Mouse (Mus musculus): ENCODE measurements around the gene Chrdl2. TPM values are rescaled to one million over a fixed set of nuclear protein-coding genes. Genes with fewer than 3 reads are reported as not detected.

Chrdl2 gene
- polyA plus RNA-seq, 1 experiment from 2014 or later = not detected

DNA sequence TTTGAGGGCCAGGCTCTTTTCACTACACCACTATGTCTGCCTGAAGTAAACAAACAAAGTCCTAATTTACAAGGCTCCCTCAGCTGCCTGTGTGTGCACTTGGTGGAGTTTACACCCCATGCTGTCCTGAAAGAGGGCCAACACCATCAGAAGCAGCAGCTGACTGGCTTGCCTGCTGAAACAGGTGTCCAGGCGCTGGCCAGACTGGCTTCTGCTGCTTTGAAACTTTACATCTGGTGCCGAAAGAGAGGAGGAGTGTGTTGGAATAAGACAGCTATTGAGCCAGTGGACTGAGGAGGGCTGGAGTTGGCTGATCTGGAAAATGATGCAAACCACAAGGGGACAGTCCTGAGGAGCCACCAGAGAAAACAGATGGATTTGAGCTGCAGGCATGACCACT is 68.0 kb downstream of the Chrdl2 start:
- Histone ChIP-seq H3K27me3 (ENCODE audit: insufficient read depth, low read length) (no peaks in the 10 kb centered on the region), H3K4me3 (ENCODE audit: low read depth, low read length) (no peak overlapping the region), H3K9ac (replicated peaks) (no peak overlapping the region; the same call in 1 of the 2 replicates), H3K36me3 (replicated peaks; ENCODE audit: insufficient read depth, low read length) (no peaks in the 10 kb centered on the region), H3K27ac (ENCODE audit: low read depth) (no peak overlapping the region), H3K4me1 (ENCODE audit: insufficient read depth) (no peaks in the 10 kb centered on the region), H3K9me3 (ENCODE audit: low read length) (no peaks in the 10 kb centered on the region), H3K4me2 (ENCODE audit: low read depth, low read length) (no peak overlapping the region)
- ATAC-seq = no peak
- TF ChIP-seq EP300 (IDR thresholded peaks at IDR 0.05; ENCODE audit: low read depth) = no peak
- WGBS (ENCODE audit: insufficient replicate concordance) = 86% methylated on average over 2 of the region's 2 CpGs
- DNase-seq = no peak

- no peaks in the 10 kb centered on the region for H3K9me3 ChIP-seq (ENCODE audit: low read length)
- WGBS (ENCODE audit: insufficient replicate concordance) = 79% methylated on average over 5 of the region's 5 CpGs
- H3K9ac ChIP-seq (replicated peaks) = no peak overlapping the region
- H3K36me3 ChIP-seq (replicated peaks; ENCODE audit: insufficient read depth, low read length) = 0 out of 2 replicates have a peak, but pooled peaks cover 2% of the 10 kb centered on the region
- no peaks in the 10 kb centered on the region for H3K27me3 ChIP-seq (ENCODE audit: insufficient read depth, low read length)
- no peak for TF ChIP-seq CTCF (IDR thresholded peaks at IDR 0.05; ENCODE audit: low read depth)
- no peak for TF ChIP-seq EP300 (IDR thresholded peaks at IDR 0.05; ENCODE audit: low read depth)
- H3K27ac ChIP-seq (ENCODE audit: low read depth) = no peak overlapping the region
- ATAC-seq = no peak
- H3K4me2 ChIP-seq (ENCODE audit: low read depth, low read length) = no peak overlapping the region
- H3K4me1 ChIP-seq (ENCODE audit: insufficient read depth) = no peaks in the 10 kb centered on the region
- no peak overlapping the region for H3K4me3 ChIP-seq (ENCODE audit: low read depth, low read length)
- no peak for DNase-seq
These were observed 70.3 kb downstream of the Chrdl2 start for GRCm38 (mm10) chr7:100076296-100076695.

DNA sequence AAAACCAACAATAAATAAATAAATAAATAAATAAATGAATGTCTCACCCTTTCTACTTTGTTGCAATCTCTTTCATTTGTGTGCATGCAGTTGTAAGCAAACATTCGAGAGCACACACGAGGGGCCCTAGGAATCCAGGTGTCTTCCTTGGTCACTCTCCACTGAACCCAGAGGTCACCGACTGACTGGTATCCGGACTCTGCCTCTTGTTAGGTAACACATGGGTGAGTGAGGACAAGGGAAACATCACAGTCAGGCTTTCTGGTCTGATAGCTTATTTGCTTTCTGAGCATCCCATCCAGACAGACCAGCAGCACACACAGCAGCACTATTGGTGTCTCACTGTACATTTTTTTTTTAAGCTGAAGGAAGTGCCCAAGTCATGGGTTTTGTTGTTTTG is 71.1 kb downstream of the Chrdl2 start:
- H3K27ac ChIP-seq (ENCODE audit: low read depth) = no peak overlapping the region
- H3K9ac ChIP-seq (replicated peaks) = no peak overlapping the region
- no peaks in the 10 kb centered on the region for H3K4me1 ChIP-seq (ENCODE audit: insufficient read depth)
- no peaks in the 10 kb centered on the region for H3K27me3 ChIP-seq (ENCODE audit: insufficient read depth, low read length)
- 57% methylated on average over 4 of the region's 4 CpGs for WGBS (ENCODE audit: insufficient replicate concordance)
- no peaks in the 10 kb centered on the region for H3K9me3 ChIP-seq (ENCODE audit: low read length)
- DNase-seq (peak; percentile 22), ATAC-seq (peak; percentile 87)
- peaks cover 6% of the 10 kb centered on the region for H3K36me3 ChIP-seq (replicated peaks; ENCODE audit: insufficient read depth, low read length)
- no peak overlapping the region for H3K4me3 ChIP-seq (ENCODE audit: low read depth, low read length)
- H3K4me2 ChIP-seq (ENCODE audit: low read depth, low read length) = no peak overlapping the region
- TF ChIP-seq CTCF (IDR thresholded peaks at IDR 0.05; ENCODE audit: low read depth) = no peak
- TF ChIP-seq EP300 (IDR thresholded peaks at IDR 0.05; ENCODE audit: low read depth) = no peak

GRCm38 (mm10) chr7:100080087-100080781 is 74.3 kb downstream of the Chrdl2 start:
- DNase-seq = no peak
- WGBS (ENCODE audit: insufficient replicate concordance) = 75% methylated on average over 12 of the region's 12 CpGs
- H3K36me3 ChIP-seq (replicated peaks; ENCODE audit: insufficient read depth, low read length) = peaks cover 29% of the 10 kb centered on the region

GRCm38 (mm10) chr7:100082836-100083235 is 76.9 kb downstream of the Chrdl2 start:
- H3K27ac ChIP-seq (ENCODE audit: low read depth) = no peak overlapping the region
- 93% methylated on average over 6 of the region's 6 CpGs for WGBS (ENCODE audit: insufficient replicate concordance)
- no peak overlapping the region for H3K9ac ChIP-seq (replicated peaks)
- no peak overlapping the region for H3K4me3 ChIP-seq (ENCODE audit: low read depth, low read length)
- ATAC-seq (no peak), DNase-seq (no peak)
- no peaks in the 10 kb centered on the region for H3K4me1 ChIP-seq (ENCODE audit: insufficient read depth)
- no peaks in the 10 kb centered on the region for H3K27me3 ChIP-seq (ENCODE audit: insufficient read depth, low read length)
- TF ChIP-seq EP300 (IDR thresholded peaks at IDR 0.05; ENCODE audit: low read depth) = no peak
- peaks cover 53% of the 10 kb centered on the region for H3K36me3 ChIP-seq (replicated peaks; ENCODE audit: insufficient read depth, low read length)
- no peaks in the 10 kb centered on the region for H3K9me3 ChIP-seq (ENCODE audit: low read length)
- H3K4me2 ChIP-seq (ENCODE audit: low read depth, low read length) = no peak overlapping the region

More at GRCm38 (mm10) chr7:100080087-100080781, 74.3 kb downstream of the Chrdl2 start:
- Histone ChIP-seq H3K4me1 (ENCODE audit: insufficient read depth) (no peaks in the 10 kb centered on the region), H3K27ac (ENCODE audit: low read depth) (no peak overlapping the region), H3K9ac (replicated peaks) (no peak overlapping the region), H3K4me3 (ENCODE audit: low read depth, low read length) (no peak overlapping the region), H3K4me2 (ENCODE audit: low read depth, low read length) (no peak overlapping the region), H3K9me3 (ENCODE audit: low read length) (no peaks in the 10 kb centered on the region), H3K27me3 (ENCODE audit: insufficient read depth, low read length) (no peaks in the 10 kb centered on the region)
- ATAC-seq = no peak
- TF ChIP-seq CTCF (IDR thresholded peaks at IDR 0.05; ENCODE audit: low read depth) (no peak), EP300 (IDR thresholded peaks at IDR 0.05; ENCODE audit: low read depth) (no peak)

GRCm38 (mm10) chr7:100083812-100084211 is 77.8 kb downstream of the Chrdl2 start:
- Histone ChIP-seq H3K4me1 (ENCODE audit: insufficient read depth) (no peaks in the 10 kb centered on the region), H3K9me3 (ENCODE audit: low read length) (no peaks in the 10 kb centered on the region), H3K27me3 (ENCODE audit: insufficient read depth, low read length) (no peaks in the 10 kb centered on the region), H3K4me2 (ENCODE audit: low read depth, low read length) (no peak overlapping the region), H3K27ac (ENCODE audit: low read depth) (no peak overlapping the region), H3K4me3 (ENCODE audit: low read depth, low read length) (no peak overlapping the region), H3K9ac (replicated peaks) (no peak overlapping the region), H3K36me3 (replicated peaks; ENCODE audit: insufficient read depth, low read length) (peaks cover 59% of the 10 kb centered on the region)
- 83% methylated on average over 6 of the region's 6 CpGs for WGBS (ENCODE audit: insufficient replicate concordance)
- TF ChIP-seq EP300 (IDR thresholded peaks at IDR 0.05; ENCODE audit: low read depth) = no peak
- TF ChIP-seq CTCF (IDR thresholded peaks at IDR 0.05; ENCODE audit: low read depth) = peak; percentile 22; the same call in 1 of the 2 replicates
- ATAC-seq (no peak), DNase-seq (no peak)

Other genes with a start within 250 kb of the Chrdl2 start
- not detected in 2 replicates for gene Olfr521, start 242.7 kb upstream of the Chrdl2 start, polyA plus RNA-seq (2015; fragmentation: Nextera tagmentation; extraction: Ambion mirVana)
- gene Neu3, start 177.8 kb upstream of the Chrdl2 start, polyA plus RNA-seq (2015; fragmentation: Nextera tagmentation; extraction: Ambion mirVana) = 2.4 and 2.9 TPM in 2 replicates
- gene Xrra1, start 147.1 kb upstream of the Chrdl2 start, polyA plus RNA-seq (2015; fragmentation: Nextera tagmentation; extraction: Ambion mirVana) = 0.04 and 0.07 TPM in 2 replicates
- gene Spcs2, start 142.7 kb upstream of the Chrdl2 start, polyA plus RNA-seq (2015; fragmentation: Nextera tagmentation; extraction: Ambion mirVana) = 156 and 165 TPM in 2 replicates
- gene Rnf169, start 25.7 kb upstream of the Chrdl2 start, polyA plus RNA-seq (2015; fragmentation: Nextera tagmentation; extraction: Ambion mirVana) = 2.5 and 2.8 TPM in 2 replicates
- 17.2 and 21.8 TPM in 2 replicates for gene Pold3, start 115.4 kb downstream of the Chrdl2 start, polyA plus RNA-seq (2015; fragmentation: Nextera tagmentation; extraction: Ambion mirVana)
- gene Lipt2, start 153.1 kb downstream of the Chrdl2 start, polyA plus RNA-seq (2015; fragmentation: Nextera tagmentation; extraction: Ambion mirVana) = 6.4 and 7.6 TPM in 2 replicates
- gene Kcne3, start 170.3 kb downstream of the Chrdl2 start, polyA plus RNA-seq (2015; fragmentation: Nextera tagmentation; extraction: Ambion mirVana) = 1.4 and 1.6 TPM in 2 replicates
- gene Pgm2l1, start 221.2 kb downstream of the Chrdl2 start, polyA plus RNA-seq (2015; fragmentation: Nextera tagmentation; extraction: Ambion mirVana) = 0.91 and 0.96 TPM in 2 replicates

Measured in liver, postnatal 0 days (tissue).